In the genomic region with DNA sequence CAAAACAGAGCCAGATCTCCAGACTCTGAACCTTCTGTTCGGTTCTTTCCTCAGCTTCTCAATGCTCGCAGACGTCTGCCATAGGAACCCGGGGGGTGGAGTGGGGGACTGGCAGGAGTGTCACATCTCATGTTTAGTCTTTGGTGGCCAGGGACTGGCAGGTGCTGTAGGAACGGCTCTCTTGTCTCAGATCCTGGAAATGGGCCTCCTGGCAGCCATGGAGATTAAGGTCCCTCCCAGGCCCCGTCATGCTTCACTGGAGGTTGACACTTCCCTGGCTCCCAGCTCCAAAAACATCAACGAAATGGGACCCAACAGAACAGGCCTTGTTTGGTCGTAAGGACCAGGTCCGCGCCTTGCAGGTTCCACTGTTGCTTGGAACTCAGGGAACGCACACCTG, we compare ENCODE assay signal across 28 mouse cellular contexts. TPM values are rescaled to one million over a fixed set of nuclear protein-coding genes. Genes with fewer than 3 reads are reported as not detected.
A peak's percentile ranks its signal among the peaks of the same experiment; 100 is the strongest.
DNase-seq lines count a peak whose midpoint lies in the region; ATAC-seq and TF ChIP-seq lines count a peak whose summit lies in the region.
"Had no signal": no experiment of that assay in that cellular context is flagged by ENCODE, and none has a peak within 500 bp of the region (broad histone marks: within the 10 kb centered on the region; RNA-seq: fewer than 3 reads in every experiment).

No protein-coding gene starts in this region.

- WGBS in kidney, adult 2 months: 59% methylated on average over 11 of the region's 11 CpGs
- WGBS in kidney, embryonic 14.5 days: 53% methylated on average over 11 of the region's 11 CpGs
- WGBS in liver, adult 2 months: 86% methylated on average over 11 of the region's 11 CpGs
- WGBS in liver, embryonic 12.5 days (ENCODE audit: insufficient replicate concordance): 66% methylated on average over 11 of the region's 11 CpGs
- 80% methylated on average over 11 of the region's 11 CpGs for WGBS in limb, embryonic 10.5 days

- no peak overlapping the region for H3K4me2 ChIP-seq in kidney, embryonic 14.5 days (replicated peaks; ENCODE audit: low read depth, low read length)
- H3K4me2 ChIP-seq in liver, embryonic 12.5 days: no peak overlapping the region
- H3K4me2 ChIP-seq: embryonic facial prominence, embryonic 12.5 days; embryonic facial prominence, embryonic 15.5 days; heart, embryonic 12.5 days; heart, embryonic 15.5 days; hindbrain, embryonic 13.5 days had no signal

- no peak for ATAC-seq in kidney, embryonic 14.5 days (ENCODE audit: low FRiP score, low TSS enrichment)
- no peak for ATAC-seq in liver, embryonic 12.5 days
- ATAC-seq: activated CD4-positive, CD25-positive, alpha-beta regulatory T cell, adult 4 months; forebrain, embryonic 14.5 days; forebrain, postnatal 0 days; hindbrain, embryonic 16.5 days had no signal

- no peak for TF ChIP-seq CTCF in kidney, adult 2 months (conservative IDR thresholded peaks at IDR 0.05; ENCODE audit: insufficient read depth, insufficient read length, low read depth, low read length)
- TF ChIP-seq CTCF in liver, adult 2 months (IDR thresholded peaks at IDR 0.05; ENCODE audit: low read depth, low read length): no peak

- no peak overlapping the region for H3K9ac ChIP-seq in kidney, embryonic 14.5 days (ENCODE audit: low read depth, low read length)
- no peak overlapping the region for H3K9ac ChIP-seq in liver, adult 2 months (ENCODE audit: low read depth, low read length)
- H3K9ac ChIP-seq in liver, embryonic 12.5 days: no peak overlapping the region
- H3K9ac ChIP-seq: embryonic facial prominence, embryonic 12.5 days; embryonic facial prominence, embryonic 15.5 days; forebrain, postnatal 0 days; heart, embryonic 12.5 days; heart, embryonic 15.5 days; hindbrain, embryonic 13.5 days had no signal

- H3K9me3 ChIP-seq in kidney, embryonic 14.5 days (ENCODE audit: control insufficient read depth, low read length): no peaks in the 10 kb centered on the region
- H3K9me3 ChIP-seq in liver, embryonic 12.5 days (replicated peaks): no peaks in the 10 kb centered on the region
- H3K9me3 ChIP-seq in limb, embryonic 10.5 days (replicated peaks): no peaks in the 10 kb centered on the region
- H3K9me3 ChIP-seq: embryonic facial prominence, embryonic 12.5 days; embryonic facial prominence, embryonic 15.5 days; heart, embryonic 15.5 days; hindbrain, embryonic 13.5 days had no signal

- peak; percentile 47 to 60 for DNase-seq in cerebellum, postnatal 10 days
- DNase-seq in cerebellum, adult 11-12 months: no peak
- DNase-seq in kidney, adult 2 months: peak; percentile 70
- peak; percentile 25 for DNase-seq in liver, adult 2 months (ENCODE audit: extremely low read depth, low read depth, low spot score)
- no peak for DNase-seq in limb, embryonic 10.5 days (ENCODE audit: low spot score)
- DNase-seq: adrenal gland, adult 8-10 months; adrenal gland, postnatal 25 days; cerebellum, adult 18-20 months; cerebellum, adult 9-10 months; cerebellum, postnatal 25 days; forebrain, postnatal 0 days; gastrocnemius, adult 2 months; gastrocnemius, postnatal 14 days; heart, adult 11 months; heart, postnatal 10 days; heart, postnatal 4 days had no signal

- no peaks in the 10 kb centered on the region for H3K27me3 ChIP-seq in kidney, adult 2 months (replicated peaks; ENCODE audit: control insufficient read depth, insufficient read depth, low read length)
- H3K27me3 ChIP-seq in kidney, embryonic 14.5 days (ENCODE audit: control insufficient read depth, insufficient read depth, low read length): no peaks in the 10 kb centered on the region
- H3K27me3 ChIP-seq in liver, adult 2 months (ENCODE audit: control insufficient read depth, insufficient read depth, low read length): no peaks in the 10 kb centered on the region
- H3K27me3 ChIP-seq in liver, embryonic 12.5 days (replicated peaks): peaks cover 9% of the 10 kb centered on the region; the same call in 1 of the 2 replicates
- H3K27me3 ChIP-seq in limb, embryonic 10.5 days (ENCODE audit: low read depth, poor library complexity, severe bottlenecking): no peaks in the 10 kb centered on the region
- H3K27me3 ChIP-seq: embryonic facial prominence, embryonic 12.5 days; embryonic facial prominence, embryonic 15.5 days; heart, embryonic 12.5 days; heart, embryonic 15.5 days had no signal

- no peak overlapping the region for H3K27ac ChIP-seq in kidney, adult 2 months (ENCODE audit: insufficient read depth, low read depth, low read length)
- no peak overlapping the region for H3K27ac ChIP-seq in kidney, embryonic 14.5 days (ENCODE audit: low read depth, low read length)
- no peak overlapping the region for H3K27ac ChIP-seq in liver, adult 2 months (replicated peaks; ENCODE audit: insufficient read depth, low read depth, low read length)
- H3K27ac ChIP-seq in liver, embryonic 12.5 days: no peak overlapping the region
- 0 out of 2 replicates have a peak overlapping the region, but pooled peaks have one; percentile 21 for H3K27ac ChIP-seq in limb, embryonic 10.5 days
- H3K27ac ChIP-seq: embryonic facial prominence, embryonic 12.5 days; embryonic facial prominence, embryonic 15.5 days; gastrocnemius, adult 2 months; heart, embryonic 15.5 days; hindbrain, embryonic 13.5 days had no signal

- H3K4me1 ChIP-seq in kidney, adult 2 months (ENCODE audit: control insufficient read depth, insufficient read depth, low read length): peaks cover 13% of the 10 kb centered on the region
- H3K4me1 ChIP-seq in kidney, embryonic 14.5 days (ENCODE audit: control insufficient read depth, insufficient read depth, low read length): peaks cover 23% of the 10 kb centered on the region
- H3K4me1 ChIP-seq in liver, adult 2 months (ENCODE audit: control insufficient read depth, insufficient read depth, low read length): peaks cover 8% of the 10 kb centered on the region
- peaks cover 10% of the 10 kb centered on the region for H3K4me1 ChIP-seq in liver, embryonic 12.5 days
- H3K4me1 ChIP-seq in limb, embryonic 10.5 days: peaks cover 33% of the 10 kb centered on the region

- no peaks in the 10 kb centered on the region for H3K79me2 ChIP-seq in liver, adult 2 months (ENCODE audit: control insufficient read depth, insufficient read depth, low read length)

- no peaks in the 10 kb centered on the region for H3K36me3 ChIP-seq in kidney, adult 2 months (ENCODE audit: control insufficient read depth, insufficient read depth, low read length)
- no peaks in the 10 kb centered on the region for H3K36me3 ChIP-seq in kidney, embryonic 14.5 days (ENCODE audit: control insufficient read depth, insufficient read depth, low read length)
- no peaks in the 10 kb centered on the region for H3K36me3 ChIP-seq in liver, adult 2 months (ENCODE audit: control insufficient read depth, insufficient read depth, low read length)
- no peaks in the 10 kb centered on the region for H3K36me3 ChIP-seq in liver, embryonic 12.5 days
- no peaks in the 10 kb centered on the region for H3K36me3 ChIP-seq in limb, embryonic 10.5 days
- H3K36me3 ChIP-seq: embryonic facial prominence, embryonic 12.5 days; embryonic facial prominence, embryonic 15.5 days; heart, embryonic 12.5 days; heart, embryonic 15.5 days; hindbrain, embryonic 13.5 days had no signal

- H3K4me3 ChIP-seq in kidney, adult 2 months (ENCODE audit: insufficient read depth, low read depth, low read length): no peak overlapping the region
- H3K4me3 ChIP-seq in kidney, embryonic 14.5 days (ENCODE audit: low read length): no peak overlapping the region
- no peak overlapping the region for H3K4me3 ChIP-seq in liver, adult 2 months (ENCODE audit: insufficient read depth, low read depth, low read length)
- no peak overlapping the region for H3K4me3 ChIP-seq in liver, embryonic 12.5 days
- H3K4me3 ChIP-seq in limb, embryonic 10.5 days: no peak overlapping the region
- H3K4me3 ChIP-seq: embryonic facial prominence, embryonic 12.5 days; embryonic facial prominence, embryonic 15.5 days; gastrocnemius, adult 2 months; heart, embryonic 12.5 days; heart, embryonic 15.5 days; hindbrain, embryonic 13.5 days had no signal

- TF ChIP-seq POLR2A in kidney, adult 2 months (IDR thresholded peaks at IDR 0.05; ENCODE audit: low read depth, low read length): no peak
- no peak for TF ChIP-seq POLR2A in liver, adult 2 months (IDR thresholded peaks at IDR 0.05; ENCODE audit: extremely low read depth, insufficient read depth, low read length)

RNA-seq across cellular contexts. Expression of a gene that starts 19.4 kb away (rescaled TPM):
- polyA plus RNA-seq in kidney, adult 2 months (2012; rRNA removed): 1.8 and 2.0 TPM in 2 replicates
- polyA plus RNA-seq in kidney, embryonic 14.5 days (2014; fragmentation: Nextera tagmentation; extraction: Ambion mirVana): 1.9 and 2.5 TPM in 2 replicates
- total RNA-seq in liver, adult 2 months (2014; rRNA removed): 0.40 and 0.46 TPM in 2 replicates
- 4.5 and 10.3 TPM in 2 replicates for polyA plus RNA-seq in liver, adult 2 months (2012; rRNA removed)
- polyA plus RNA-seq in liver, embryonic 12.5 days (2016; fragmentation: Nextera tagmentation; extraction: Ambion mirVana): 0.08 and 0.13 TPM in 2 replicates
- polyA plus RNA-seq in limb, embryonic 10.5 days (2016; fragmentation: Nextera tagmentation; extraction: Ambion mirVana): 0.14 and 0.29 TPM in 2 replicates
- total RNA-seq: common myeloid progenitor, adult 5-6 weeks had no signal
- polyA plus RNA-seq: activated CD4-positive, CD25-positive, alpha-beta regulatory T cell, adult 4 months had no signal

RNA-seq across cellular contexts. Expression of a gene that starts 47.6 kb away (rescaled TPM):
- 8.1 and 9.6 TPM in 2 replicates for polyA plus RNA-seq in kidney, adult 2 months (2012; rRNA removed)
- 3.7 and 3.9 TPM in 2 replicates for polyA plus RNA-seq in kidney, embryonic 14.5 days (2014; fragmentation: Nextera tagmentation; extraction: Ambion mirVana)
- total RNA-seq in liver, adult 2 months (2014; rRNA removed): 7.7 and 9.3 TPM in 2 replicates
- polyA plus RNA-seq in liver, adult 2 months (2012; rRNA removed): 11.6 and 12.0 TPM in 2 replicates
- polyA plus RNA-seq in liver, embryonic 12.5 days (2016; fragmentation: Nextera tagmentation; extraction: Ambion mirVana): 2.1 TPM in 2 replicates
- polyA plus RNA-seq in limb, embryonic 10.5 days (2016; fragmentation: Nextera tagmentation; extraction: Ambion mirVana): 4.6 and 5.6 TPM in 2 replicates
- polyA plus RNA-seq: activated CD4-positive, CD25-positive, alpha-beta regulatory T cell, adult 4 months had no signal

RNA-seq across cellular contexts. Expression of a gene that starts 49.9 kb away (rescaled TPM):
- 99.3 and 105 TPM in 2 replicates for polyA plus RNA-seq in kidney, adult 2 months (2012; rRNA removed)
- polyA plus RNA-seq in kidney, embryonic 14.5 days (2014; fragmentation: Nextera tagmentation; extraction: Ambion mirVana): 2.0 and 3.9 TPM in 2 replicates
- total RNA-seq in liver, adult 2 months (2014; rRNA removed): not detected in 2 replicates
- 0.04 TPM in 1 of 2 replicates, not detected in the other for polyA plus RNA-seq in liver, adult 2 months (2012; rRNA removed)
- not detected in 2 replicates for polyA plus RNA-seq in liver, embryonic 12.5 days (2016; fragmentation: Nextera tagmentation; extraction: Ambion mirVana)
- polyA plus RNA-seq in limb, embryonic 10.5 days (2016; fragmentation: Nextera tagmentation; extraction: Ambion mirVana): 0.13 and 0.19 TPM in 2 replicates
- total RNA-seq: adrenal gland, adult 8-10 months; adrenal gland, postnatal 25 days; common myeloid progenitor, adult 5-6 weeks; gastrocnemius, adult 2 months; heart, adult 8-10 months; heart, postnatal 10 days; heart, postnatal 4 days had no signal
- polyA plus RNA-seq: activated CD4-positive, CD25-positive, alpha-beta regulatory T cell, adult 4 months; forebrain, embryonic 14.5 days had no signal

Comparison
In these comparisons a context has a peak if more than half of its experiments do, and no peak if none do; other contexts are left out.
1. DNase-seq: peak in cerebellum, postnatal 10 days (2 of 2), kidney, adult 2 months (single experiment) and liver, adult 2 months (single experiment); none in cerebellum, adult 11-12 months (single experiment) and limb, embryonic 10.5 days (single experiment).
2. RNA of a gene that starts 49.9 kb away (polyA plus RNA-seq): 99.3 to 105 TPM in kidney, adult 2 months; 2.0 to 3.9 TPM in kidney, embryonic 14.5 days, 0.13 to 0.19 TPM in limb, embryonic 10.5 days, 0.04 TPM in liver, adult 2 months and not detected in liver, embryonic 12.5 days; every median in the first group is over 10 times any median in the second.